Mouse (Mus musculus): Measurements from ENCODE around the gene Pitx3.
"Not testable (repeated sequence)": the region's sequence is repeated elsewhere in the genome, so short reads cannot be mapped to it uniquely, and the experiment has no call there.

Pitx3 gene

DNA sequence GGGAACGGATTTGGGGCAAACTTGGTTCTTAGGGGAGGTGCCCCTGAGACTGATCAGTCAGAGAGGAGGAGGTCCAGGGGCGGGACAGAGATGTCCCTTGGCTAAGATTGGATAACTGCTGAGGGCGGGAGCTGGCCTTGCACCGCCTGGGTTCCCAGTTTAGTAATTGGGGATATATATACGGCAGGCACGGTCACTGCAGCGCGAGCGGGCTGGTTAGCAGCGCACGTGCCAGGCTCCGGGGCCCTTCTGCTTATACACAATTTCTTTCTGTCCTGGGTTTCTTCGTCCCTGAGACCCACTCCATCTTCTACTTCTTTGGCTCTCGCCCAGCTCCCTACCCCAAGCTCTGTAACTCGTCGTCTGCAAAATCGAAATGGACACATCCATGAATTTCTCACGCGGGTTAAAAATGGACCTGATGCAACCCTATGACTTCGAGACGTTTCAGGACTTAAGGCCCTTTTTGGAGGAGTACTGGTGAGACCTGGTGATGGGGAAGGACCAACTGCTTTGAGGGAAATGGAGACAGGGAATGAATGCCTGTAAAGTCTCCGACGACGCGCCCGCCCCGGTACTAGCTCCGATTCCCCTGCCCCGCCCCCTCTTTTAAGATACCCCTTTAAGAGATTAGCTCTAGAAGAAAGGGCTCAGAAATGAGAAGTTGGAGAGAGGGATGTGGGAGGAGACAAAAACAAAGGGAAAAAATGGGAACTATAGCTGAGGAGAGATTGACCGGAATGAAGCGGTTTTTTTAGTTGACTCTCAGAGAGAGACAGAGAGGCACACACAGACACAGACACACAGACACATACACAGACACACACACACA is 16.2 kb downstream of the Pitx3 start, which contains the start of gene Elovl3:
Gene Elovl3, plus strand, starts transcription at position 204 of the 832 bp plus-strand sequence.
- DNase-seq (ENCODE audit: low spot score): no peak

GRCm38 (mm10) chr19:46131283-46131682 is 16.8 kb downstream of the Pitx3 start:
- DNase-seq (ENCODE audit: low spot score): no peak

GRCm38 (mm10) chr19:46129737-46130136 is 18.4 kb downstream of the Pitx3 start:
- DNase-seq (ENCODE audit: low spot score): not testable (repeated sequence)

GRCm38 (mm10) chr19:46126301-46126700 is 21.8 kb downstream of the Pitx3 start:
- DNase-seq (ENCODE audit: low spot score): no peak

DNA sequence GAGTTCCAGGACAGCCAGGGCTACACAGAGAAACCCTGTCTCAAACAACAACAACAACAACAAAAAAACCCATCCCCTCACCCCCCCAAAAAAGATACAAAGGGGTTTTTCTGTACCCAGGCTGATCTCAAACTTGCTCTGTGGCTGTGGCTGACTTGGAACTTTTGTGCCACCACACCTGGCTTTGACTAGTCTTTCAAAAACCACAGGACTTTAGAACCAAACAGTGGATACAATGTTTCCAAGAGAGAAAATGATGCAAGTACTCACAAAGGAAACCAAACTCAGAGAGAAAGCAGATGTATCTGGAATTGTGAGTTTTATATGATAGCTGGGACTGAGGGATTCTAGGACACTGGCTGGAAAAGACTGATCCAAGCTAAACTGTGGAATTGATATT is 23.5 kb downstream of the Pitx3 start:
- no peak for DNase-seq (ENCODE audit: low spot score)

GRCm38 (mm10) chr19:46123876-46124275 is 24.2 kb downstream of the Pitx3 start:
- DNase-seq (ENCODE audit: low spot score): no peak

DNA sequence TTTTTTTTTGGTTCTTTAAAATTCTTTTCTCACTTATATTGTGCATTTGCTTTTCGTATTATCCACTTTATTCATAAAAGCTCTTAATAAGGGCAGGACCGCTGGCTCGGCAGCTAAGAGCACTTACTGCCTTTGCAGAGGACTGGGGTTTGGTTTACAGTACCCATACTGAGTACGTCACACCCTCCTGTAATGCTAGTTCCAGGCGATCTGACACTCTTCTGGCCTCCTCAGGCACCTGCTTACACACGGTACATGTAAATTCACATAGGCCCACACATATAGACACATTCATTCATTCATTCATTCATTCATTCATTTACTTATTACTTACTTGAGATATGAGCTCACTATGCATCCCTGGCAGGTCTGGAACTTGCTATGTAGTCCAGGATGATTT is 27.3 kb downstream of the Pitx3 start:
- DNase-seq (ENCODE audit: low spot score): no peak

DNA sequence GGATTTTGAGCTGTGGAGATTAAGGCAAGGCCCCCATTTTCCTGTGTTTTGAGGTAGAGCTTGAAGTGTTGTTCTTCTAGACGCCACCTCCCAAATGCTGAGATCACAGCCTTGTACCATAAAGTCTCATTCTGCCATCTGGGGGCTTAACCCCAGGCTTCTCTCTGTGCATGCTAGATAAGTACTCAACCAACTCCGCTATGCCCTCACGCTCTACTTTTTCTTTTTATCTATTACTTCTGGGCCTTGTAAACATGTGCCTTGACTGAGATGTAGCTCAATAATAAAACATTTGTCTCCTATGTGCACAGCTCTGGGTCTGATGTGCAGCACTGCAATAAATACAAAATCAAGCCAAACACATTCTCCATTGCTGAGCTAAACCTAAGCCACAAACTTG is 28.7 kb downstream of the Pitx3 start:
- DNase-seq (ENCODE audit: low spot score): no peak

GRCm38 (mm10) chr19:46114617-46115016 is 33.5 kb downstream of the Pitx3 start:
- DNase-seq (ENCODE audit: low spot score): no peak

DNA sequence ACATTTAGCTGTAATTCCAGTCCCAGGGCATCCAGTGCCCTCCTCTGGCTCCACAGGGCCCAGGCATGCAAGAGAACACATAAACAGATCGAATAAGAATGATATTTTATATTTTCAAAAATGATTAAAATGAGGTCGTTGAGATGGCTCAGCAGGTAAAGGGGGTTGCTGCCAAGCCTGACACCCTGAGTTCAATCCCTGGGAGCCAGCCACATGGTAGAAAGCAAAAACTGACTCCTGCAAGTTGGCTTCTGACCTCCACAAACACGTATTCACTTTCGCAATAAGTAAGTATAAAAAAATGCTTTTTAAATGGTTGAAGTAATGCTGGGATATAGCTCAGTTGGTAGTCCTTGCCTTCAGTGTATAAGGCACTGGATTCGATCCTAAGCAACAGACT is 37.3 kb downstream of the Pitx3 start:
- no peak for DNase-seq (ENCODE audit: low spot score)

- DNase-seq (ENCODE audit: low spot score): no peak
Measured at GRCm38 (mm10) chr19:46110214-46110613, 37.9 kb downstream of the Pitx3 start.

DNA sequence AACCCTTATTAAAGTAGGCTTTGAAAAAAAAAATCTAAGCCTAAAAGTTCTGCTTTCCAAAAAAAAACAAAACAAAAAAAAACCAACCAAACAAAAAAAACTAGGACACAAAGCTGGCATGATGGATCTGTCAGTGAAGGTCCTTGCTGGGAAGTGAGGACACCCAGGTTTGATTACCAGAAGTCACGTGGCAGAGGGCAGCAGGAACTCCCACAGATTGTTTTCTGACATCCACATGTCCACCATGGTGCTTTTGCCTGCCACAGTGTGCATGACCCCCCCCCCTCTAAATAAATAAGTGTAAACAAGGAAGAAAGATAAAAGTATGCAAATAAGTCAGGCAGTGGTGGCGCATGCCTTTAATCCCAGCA is 44.0 kb downstream of the Pitx3 start:
- no peak for DNase-seq (ENCODE audit: low spot score)

DNA sequence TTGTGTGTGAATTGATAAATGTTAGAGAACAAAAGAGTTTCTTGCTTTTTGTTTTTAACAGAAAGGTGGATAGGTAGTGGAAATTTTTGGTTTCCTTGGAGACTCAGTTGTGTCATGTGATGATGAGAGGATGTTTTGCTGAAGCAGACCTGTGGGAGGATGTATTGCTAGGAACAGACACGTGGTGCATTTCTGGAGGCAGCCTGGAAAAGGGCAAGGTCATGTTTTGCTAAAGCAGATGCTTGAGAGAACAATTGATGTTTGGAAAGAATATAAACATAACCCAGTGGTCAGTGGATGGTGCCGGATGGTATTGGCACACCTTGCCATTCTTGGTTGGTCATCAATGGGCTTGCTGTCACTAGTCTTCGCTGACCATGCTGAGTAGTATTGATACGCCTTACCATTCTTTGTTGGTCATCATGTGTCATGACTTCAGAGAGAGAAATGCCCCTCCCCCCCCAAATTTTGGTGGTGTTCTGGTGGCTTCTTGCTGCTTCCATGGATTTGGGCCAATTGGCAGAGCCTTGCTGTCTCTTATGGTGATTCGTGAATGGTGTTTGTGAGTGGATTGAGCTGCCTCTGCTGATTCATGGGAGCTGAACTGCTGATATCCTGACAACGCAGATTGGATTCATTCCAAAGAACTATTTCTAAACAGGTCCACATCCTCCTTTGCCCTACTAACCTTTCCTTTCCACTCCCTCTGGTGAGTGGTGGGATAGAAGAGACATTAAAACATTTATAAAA is 44.5 kb downstream of the Pitx3 start:
- no peak for DNase-seq (ENCODE audit: low spot score)

- no peak for DNase-seq (ENCODE audit: low spot score)
Measured at GRCm38 (mm10) chr19:46099561-46099960, 48.6 kb downstream of the Pitx3 start.

- no peak for DNase-seq (ENCODE audit: low spot score)
Measured at GRCm38 (mm10) chr19:46096396-46096795, 51.7 kb downstream of the Pitx3 start.

- no peak for DNase-seq (ENCODE audit: low spot score)
Measured at GRCm38 (mm10) chr19:46095291-46095690, 52.8 kb downstream of the Pitx3 start.

- no peak for DNase-seq (ENCODE audit: low spot score)
Measured at GRCm38 (mm10) chr19:46094144-46094543, 54.0 kb downstream of the Pitx3 start.

- DNase-seq (ENCODE audit: low spot score): no peak
Measured at GRCm38 (mm10) chr19:46091641-46092040, 56.5 kb downstream of the Pitx3 start.

DNA sequence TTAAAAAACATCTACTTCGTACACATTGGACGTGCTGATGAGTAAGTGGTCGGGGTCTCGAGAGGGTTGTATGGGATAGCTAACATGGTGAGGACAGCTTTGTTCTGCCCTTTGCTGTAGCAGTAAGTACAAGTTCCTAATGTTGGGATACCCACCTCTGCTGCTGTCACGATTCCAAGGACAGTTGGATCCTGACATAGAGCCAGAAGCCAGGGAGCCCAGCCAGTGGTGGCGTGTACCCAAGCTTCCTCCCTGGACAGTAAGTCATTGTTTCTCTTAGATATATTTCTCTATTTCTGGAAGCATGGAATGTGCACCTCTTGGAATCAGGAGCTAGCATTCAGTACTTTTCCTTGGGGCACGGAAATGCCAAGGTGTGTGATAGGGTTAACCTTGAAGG is 60.3 kb downstream of the Pitx3 start:
- DNase-seq (ENCODE audit: low spot score): no peak

DNA sequence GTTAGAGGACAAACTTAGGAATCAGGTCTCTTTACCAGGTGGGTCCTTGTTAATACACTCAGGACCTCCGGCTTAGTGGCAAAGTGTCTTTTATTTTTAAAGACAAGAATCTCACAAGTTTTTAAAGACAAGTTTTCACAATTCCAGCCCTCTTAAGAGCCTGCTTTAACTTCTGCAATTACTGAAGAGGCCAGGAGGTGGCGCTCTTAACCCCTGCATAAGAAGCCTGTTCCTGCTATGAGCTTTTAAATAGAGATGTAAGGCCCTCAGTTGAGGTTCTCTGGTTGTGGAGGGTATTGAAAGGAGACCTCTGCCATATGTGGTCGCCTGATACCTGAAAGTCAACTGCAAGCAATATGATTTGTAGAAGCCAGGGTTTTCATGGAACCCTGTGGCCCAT is 61.8 kb downstream of the Pitx3 start:
- peak; percentile 66 for DNase-seq (ENCODE audit: low spot score)
